Mouse (Mus musculus) kidney, embryonic 16.5 days (tissue): ENCODE data around the gene Krtap4-7. TPM values are rescaled to one million over a fixed set of nuclear protein-coding genes. Genes with fewer than 3 reads are reported as not detected.
"Not testable (repeated sequence)": the region's sequence is repeated elsewhere in the genome, so short reads cannot be mapped to it uniquely, and the experiment has no call there.

Experiments used
- ATAC-seq: fragments of 200-750 bp; cut with Nextera tagmentation; 2 replicates; pipeline ENCODE4 v1.8.0; 2017; ENCODE audit warnings: moderate TSS enrichment; ENCODE audit not compliant: low FRiP score, low TSS enrichment
- H3K27ac ChIP-seq: fragments of 300-500 bp; sonication (generic); 2 replicates; pipeline ENCODE4 v1.5.1; 2014; ENCODE audit warnings: low read length
- H3K27me3 ChIP-seq: fragments of 300-500 bp; sonication (generic); 2 replicates; pipeline ENCODE4 v1.6.1; 2014; ENCODE audit warnings: low read length, control low read depth, mixed read lengths; ENCODE audit not compliant: insufficient read depth
- H3K36me3 ChIP-seq: fragments of 300-500 bp; sonication (generic); 2 replicates; pipeline ENCODE4 v1.6.1; 2014; ENCODE audit warnings: low read length, control low read depth, mixed read lengths; ENCODE audit not compliant: insufficient read depth
- H3K4me1 ChIP-seq: fragments of 300-500 bp; sonication (generic); 2 replicates; pipeline ENCODE4 v1.6.1; 2014; ENCODE audit warnings: low read length, control low read depth, mixed read lengths; ENCODE audit not compliant: insufficient read depth
- H3K4me2 ChIP-seq: fragments of 300-500 bp; sonication (generic); replicated peaks from 2 replicates; pipeline ENCODE4 v1.6.1; 2014; ENCODE audit warnings: low read depth, low read length
- H3K4me3 ChIP-seq: fragments of 300-500 bp; sonication (generic); 2 replicates; pipeline ENCODE4 v1.5.1; 2014; ENCODE audit warnings: mild to moderate bottlenecking, low read length
- H3K9ac ChIP-seq: fragments of 300-500 bp; sonication (generic); replicated peaks from 2 replicates; pipeline ENCODE4 v1.6.1; 2014; ENCODE audit warnings: low read length
- H3K9me3 ChIP-seq: fragments of 300-500 bp; sonication (generic); 2 replicates; pipeline ENCODE4 v1.6.1; 2016; ENCODE audit warnings: low read length, control low read depth
- WGBS: fragments of 180-500 bp; shearing (Covaris S2); extraction: QIAGEN DNeasy Blood & Tissue Kit; methylation state at CpG from one replicate; pipeline ENCODE4 v1.1.7; 2014; 5-methylcytosine and 5-hydroxymethylcytosine counted together
- polyA plus RNA-seq: library from polyadenylated mRNA; unstranded; fragments of >200 nt; fragmentation: Nextera tagmentation; extraction: Ambion mirVana; gene quantifications from 2 replicates; pipeline ENCODE4 v1.2.1, GENCODE M21; 2015

Krtap4-7 gene
- polyA plus RNA-seq, result not detected in 2 replicates

DNA sequence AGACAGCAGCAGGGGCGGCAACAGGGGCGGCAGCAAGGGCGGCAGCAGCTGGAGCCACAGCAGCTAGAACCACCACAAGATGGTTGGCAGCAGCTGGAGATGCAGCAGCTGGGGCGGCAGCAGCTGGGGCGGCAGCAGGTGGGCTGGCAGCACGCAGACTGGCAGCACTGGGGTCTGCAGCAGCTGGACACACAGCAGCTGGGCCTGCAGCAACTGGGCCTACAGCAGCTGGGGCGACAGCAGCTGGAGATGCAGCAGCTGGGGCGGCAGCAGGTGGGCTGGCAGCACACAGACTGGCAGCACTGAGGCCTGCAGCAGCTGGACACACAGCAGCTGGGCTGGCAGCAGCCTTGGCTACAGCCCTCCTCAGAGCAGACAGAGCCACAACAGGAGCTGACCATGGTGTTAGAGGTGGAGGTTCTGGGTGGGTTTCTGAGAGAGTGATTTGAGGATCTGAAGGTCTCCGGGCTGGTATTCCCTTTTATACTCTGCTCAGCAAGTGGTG lies at the start of gene Krtap4-7:
Gene Krtap4-7 (minus strand): TSS at position 455 of the 505 bp plus-strand sequence.
- H3K4me2 ChIP-seq, H3K9ac ChIP-seq, H3K36me3 ChIP-seq, H3K27ac ChIP-seq, H3K4me3 ChIP-seq, H3K27me3 ChIP-seq, ATAC-seq, H3K9me3 ChIP-seq, H3K4me1 ChIP-seq: not testable (repeated sequence)
- WGBS, result 84% methylated on average over 9 of the region's 9 CpGs

DNA sequence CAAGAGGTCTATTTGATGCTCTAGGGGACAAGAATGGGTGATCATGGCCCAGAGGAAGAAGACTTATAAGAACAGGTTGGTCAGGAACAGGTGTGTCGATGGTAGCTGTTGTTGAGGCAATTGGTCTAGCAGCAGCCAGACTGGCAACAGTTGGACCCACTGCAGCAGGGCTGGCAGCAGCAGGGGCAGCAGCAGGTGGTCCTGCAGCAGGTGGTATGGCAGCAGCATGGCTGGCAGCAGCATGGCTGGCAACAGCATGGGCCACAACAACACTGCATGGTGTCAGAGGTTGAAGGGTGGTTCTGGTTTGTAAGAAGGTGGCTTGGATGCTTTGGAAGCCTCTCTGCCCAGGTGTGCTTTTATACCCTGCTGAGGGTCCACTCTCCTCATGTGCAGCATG lies 46.6 kb upstream of the Krtap4-7 start, which contains the start of gene Gm14190:
Gene Gm14190 (minus strand): TSS at position 278 of the 400 bp plus-strand sequence.
- Histone ChIP-seq H3K36me3 (no peaks in the 10 kb centered on the region), H3K4me3 (no peak within 1 kb of the TSS), H3K4me2 (no peak within 1 kb of the TSS), H3K4me1 (no peaks in the 10 kb centered on the region), H3K9me3 (no peaks in the 10 kb centered on the region), H3K9ac (no peak within 1 kb of the TSS), H3K27me3 (no peaks in the 10 kb centered on the region), H3K27ac (no peak within 1 kb of the TSS)
- no peak for ATAC-seq
- WGBS, result 95% methylated on average over 1 of the region's 1 CpGs

- ATAC-seq, H3K4me1 ChIP-seq, H3K9ac ChIP-seq, H3K4me2 ChIP-seq, H3K27ac ChIP-seq, H3K4me3 ChIP-seq, H3K36me3 ChIP-seq, H3K9me3 ChIP-seq, H3K27me3 ChIP-seq: not testable (repeated sequence)
- 83% methylated on average over 1 of the region's 1 CpGs for WGBS
Measured at GRCm38 (mm10) chr11:99685235-99685634, 41.3 kb upstream of the Krtap4-7 start.

- ATAC-seq, result no peak
- Histone ChIP-seq H3K4me2 (no peak overlapping the region), H3K36me3 (no peaks in the 10 kb centered on the region), H3K4me3 (no peak overlapping the region), H3K4me1 (no peaks in the 10 kb centered on the region), H3K27ac (no peak overlapping the region), H3K27me3 (no peaks in the 10 kb centered on the region), H3K9me3 (no peaks in the 10 kb centered on the region), H3K9ac (no peak overlapping the region)
- WGBS, result 84% methylated on average over 2 of the region's 2 CpGs
Measured at GRCm38 (mm10) chr11:99683481-99683880, 39.6 kb upstream of the Krtap4-7 start.

DNA sequence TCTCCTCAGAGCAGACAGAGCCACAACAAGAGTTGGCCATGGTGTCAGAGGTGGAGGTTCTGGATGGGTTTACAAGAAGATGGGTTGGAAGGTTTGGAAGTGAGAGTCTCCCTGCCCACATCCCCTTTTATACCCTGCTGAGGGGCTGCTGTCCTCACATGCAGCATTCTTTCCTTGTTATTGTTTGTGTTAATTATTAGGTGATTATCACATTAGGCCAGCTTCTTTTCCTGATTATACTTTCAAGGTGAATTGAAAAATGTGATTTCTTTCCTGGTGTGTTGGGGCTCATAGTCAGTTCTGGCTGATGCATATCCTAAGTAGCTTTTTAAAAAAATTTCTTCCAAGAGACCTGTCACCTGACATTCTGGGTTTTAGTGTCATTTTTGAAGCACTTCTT lies 22.0 kb upstream of the Krtap4-7 start, which contains the start of gene Krtap4-6:
Gene Krtap4-6 (minus strand): TSS at position 101 of the 400 bp plus-strand sequence.
- Histone ChIP-seq H3K27me3 (no peaks in the 10 kb centered on the region), H3K9ac (no peak within 1 kb of the TSS), H3K36me3 (no peaks in the 10 kb centered on the region), H3K4me1 (no peaks in the 10 kb centered on the region), H3K4me2 (no peak within 1 kb of the TSS), H3K9me3 (no peaks in the 10 kb centered on the region), H3K27ac (no peak within 1 kb of the TSS), H3K4me3 (no peak within 1 kb of the TSS)
- no peak for ATAC-seq

DNA sequence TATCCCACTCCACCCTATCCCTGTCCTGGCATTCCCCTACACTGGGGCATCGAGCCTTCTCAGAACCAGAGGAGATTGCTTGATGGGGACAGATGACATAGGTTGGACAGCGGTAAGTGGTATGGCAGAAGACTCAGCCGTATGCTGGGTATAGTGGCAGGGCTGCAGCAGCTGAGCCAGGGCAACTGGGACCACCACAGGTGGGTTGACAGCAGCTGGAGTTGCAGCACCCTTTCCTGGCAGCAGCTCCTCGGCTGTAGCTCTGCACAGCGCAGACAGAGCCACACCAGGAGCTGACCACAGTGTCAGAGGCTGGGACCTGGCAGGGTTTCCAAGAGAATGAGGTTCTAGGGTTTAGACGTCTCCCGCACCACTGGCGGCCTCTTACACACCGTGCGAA lies 18.9 kb upstream of the Krtap4-7 start:
- no peak for ATAC-seq
- 84% methylated on average over 10 of the region's 10 CpGs for WGBS
- H3K4me2 ChIP-seq, result no peak overlapping the region

GRCm38 (mm10) chr11:99659256-99659655 lies 15.4 kb upstream of the Krtap4-7 start:
- H3K36me3 ChIP-seq, result no peaks in the 10 kb centered on the region
- H3K4me1 ChIP-seq, result no peaks in the 10 kb centered on the region
- no peak overlapping the region for H3K4me2 ChIP-seq
- H3K9ac ChIP-seq, result no peak overlapping the region
- no peak overlapping the region for H3K27ac ChIP-seq
- 76% methylated on average over 4 of the region's 4 CpGs for WGBS
- no peak for ATAC-seq
- H3K9me3 ChIP-seq, result no peaks in the 10 kb centered on the region
- H3K4me3 ChIP-seq, result no peak overlapping the region
- no peaks in the 10 kb centered on the region for H3K27me3 ChIP-seq

More for the DNA sequence above, 18.9 kb upstream of the Krtap4-7 start:
- Histone ChIP-seq H3K36me3 (no peaks in the 10 kb centered on the region), H3K27me3 (no peaks in the 10 kb centered on the region), H3K27ac (no peak overlapping the region), H3K4me3 (no peak overlapping the region), H3K9ac (no peak overlapping the region), H3K9me3 (no peaks in the 10 kb centered on the region), H3K4me1 (no peaks in the 10 kb centered on the region)

GRCm38 (mm10) chr11:99658467-99659010 lies 14.7 kb upstream of the Krtap4-7 start, which contains the start of gene Gm11563:
Gene Gm11563 (minus strand): TSS chr11:99658960.
- not testable (repeated sequence) for ATAC-seq, H3K4me2 ChIP-seq, H3K27ac ChIP-seq, H3K27me3 ChIP-seq, H3K9me3 ChIP-seq, H3K4me3 ChIP-seq, H3K9ac ChIP-seq, H3K4me1 ChIP-seq, H3K36me3 ChIP-seq
- WGBS, result 52% methylated on average over 10 of the region's 10 CpGs

DNA sequence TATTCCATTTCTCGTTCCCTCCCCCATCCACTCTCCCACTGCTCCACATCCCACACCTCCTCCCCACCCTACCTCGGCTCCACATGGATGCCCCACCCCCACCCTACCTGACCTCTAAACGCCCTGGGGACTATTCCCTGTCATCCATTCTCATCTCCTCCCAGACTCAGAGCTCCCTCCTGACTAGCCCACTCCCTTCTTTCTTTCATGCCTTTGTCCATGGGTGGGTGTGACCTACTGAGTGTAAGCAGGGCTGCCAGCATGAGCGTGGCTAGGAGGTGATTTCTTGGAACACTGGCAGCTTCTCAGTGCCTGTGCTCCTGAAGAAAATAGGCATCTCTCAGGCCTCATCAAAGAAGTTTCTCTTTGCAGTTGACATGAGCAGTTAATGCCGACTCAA lies 13.2 kb upstream of the Krtap4-7 start:
- H3K9me3 ChIP-seq, result no peaks in the 10 kb centered on the region
- no peak for ATAC-seq
- WGBS, result 32% methylated on average over 5 of the region's 5 CpGs
- no peak overlapping the region for H3K9ac ChIP-seq
- H3K4me1 ChIP-seq, result no peaks in the 10 kb centered on the region
- no peak overlapping the region for H3K4me3 ChIP-seq
- no peak overlapping the region for H3K27ac ChIP-seq
- no peak overlapping the region for H3K4me2 ChIP-seq
- no peaks in the 10 kb centered on the region for H3K36me3 ChIP-seq
- no peaks in the 10 kb centered on the region for H3K27me3 ChIP-seq

DNA sequence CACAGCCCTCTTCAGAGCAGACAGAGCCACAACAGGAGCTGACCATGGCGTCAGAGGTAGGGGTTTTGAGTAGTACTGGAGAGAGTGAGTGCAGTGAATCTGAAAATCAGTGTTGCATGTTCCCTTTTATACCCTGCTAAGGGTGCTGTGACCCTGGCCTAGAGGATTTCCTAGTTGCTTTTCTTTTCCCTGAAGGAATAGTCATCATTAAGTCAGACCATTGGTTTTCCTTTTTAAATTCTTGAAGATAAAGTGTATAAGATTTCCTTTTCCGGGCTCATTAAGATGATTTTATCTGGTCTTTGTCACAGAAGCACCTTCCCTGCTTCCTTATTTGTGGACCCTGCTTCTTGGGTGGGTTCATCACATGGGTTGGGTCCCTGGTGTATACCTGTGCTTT lies 6.2 kb upstream of the Krtap4-7 start, which contains the start of gene Gm11555:
Gene Gm11555 (minus strand): TSS at position 101 of the 400 bp plus-strand sequence.
- no peak for ATAC-seq

More for the DNA sequence above, 6.2 kb upstream of the Krtap4-7 start, which contains the start of gene Gm11555:
- H3K27me3 ChIP-seq, result no peaks in the 10 kb centered on the region
- H3K4me1 ChIP-seq, result no peaks in the 10 kb centered on the region
- 69% methylated on average over 2 of the region's 2 CpGs for WGBS
- H3K4me3 ChIP-seq, result no peak within 1 kb of the TSS
- H3K9ac ChIP-seq, result no peak within 1 kb of the TSS
- no peaks in the 10 kb centered on the region for H3K36me3 ChIP-seq
- H3K4me2 ChIP-seq, result no peak within 1 kb of the TSS
- no peaks in the 10 kb centered on the region for H3K9me3 ChIP-seq
- H3K27ac ChIP-seq, result no peak within 1 kb of the TSS
